Mouse (Mus musculus) forebrain, embryonic 16.5 days (tissue): ENCODE measurements at regions not wholly inside any gene's neighbourhood (a gene's known extent, or its start where the extent isn't known, plus 50 kb on each side); places are given as distances from the start of the nearest gene placed in this dataset.

Experiments
- ATAC-seq: fragments of 200-750 bp; cut with Nextera tagmentation; 2 replicates; pipeline ENCODE4 v1.8.0; 2017; ENCODE audit warnings: mild to moderate bottlenecking, moderate library complexity
- H3K27ac ChIP-seq: fragments of 300-500 bp; sonication (generic); 2 replicates; pipeline ENCODE4 v1.5.1; 2014; ENCODE audit warnings: low read length, control low read depth
- H3K27me3 ChIP-seq: fragments of 300-500 bp; sonication (generic); replicated peaks from 2 replicates; pipeline ENCODE4 v1.6.1; 2014; ENCODE audit warnings: low read length; ENCODE audit not compliant: control insufficient read depth, insufficient read depth
- H3K36me3 ChIP-seq: fragments of 300-500 bp; sonication (generic); 2 replicates; pipeline ENCODE4 v1.6.1; 2014; ENCODE audit not compliant: control insufficient read depth, insufficient read depth
- H3K4me1 ChIP-seq: fragments of 300-500 bp; sonication (generic); replicated peaks from 2 replicates; pipeline ENCODE4 v1.6.1; 2014; ENCODE audit warnings: low read length; ENCODE audit not compliant: control insufficient read depth, insufficient read depth
- H3K4me2 ChIP-seq: fragments of 300-500 bp; sonication (generic); 2 replicates; pipeline ENCODE4 v1.6.1; 2014; ENCODE audit warnings: mild to moderate bottlenecking, low read length, control low read depth
- H3K4me3 ChIP-seq: fragments of 300-500 bp; sonication (generic); replicated peaks from 2 replicates; pipeline ENCODE4 v1.5.1; 2014; ENCODE audit warnings: mild to moderate bottlenecking, low read length, control low read depth
- H3K9ac ChIP-seq: fragments of 300-500 bp; sonication (generic); replicated peaks from 2 replicates; pipeline ENCODE4 v1.6.1; 2014; ENCODE audit warnings: low read depth, low read length, control low read depth
- H3K9me3 ChIP-seq: fragments of 300-500 bp; sonication (generic); 2 replicates; pipeline ENCODE4 v1.6.1; 2016; ENCODE audit warnings: low read length; ENCODE audit not compliant: control insufficient read depth
- WGBS: fragments of 180-500 bp; shearing (Covaris S2); extraction: QIAGEN DNeasy Blood & Tissue Kit; methylation state at CpG from one replicate; pipeline ENCODE4 v1.1.7; 2014; 5-methylcytosine and 5-hydroxymethylcytosine counted together

GRCm38 (mm10) chr3:60934492-60934891 is 68.1 kb upstream of the P2ry1 start:
- ATAC-seq, result no peak
- Histone ChIP-seq H3K36me3 (no peaks in the 10 kb centered on the region), H3K9me3 (no peaks in the 10 kb centered on the region), H3K27me3 (no peaks in the 10 kb centered on the region), H3K4me3 (no peak overlapping the region), H3K27ac (no peak overlapping the region), H3K9ac (no peak overlapping the region), H3K4me2 (no peak overlapping the region), H3K4me1 (no peaks in the 10 kb centered on the region)
- 89% methylated on average over 1 of the region's 1 CpGs for WGBS

- no peak overlapping the region for H3K9ac ChIP-seq
- no peak overlapping the region for H3K27ac ChIP-seq
- H3K4me2 ChIP-seq, result no peak overlapping the region
- H3K27me3 ChIP-seq, result no peaks in the 10 kb centered on the region
- no peaks in the 10 kb centered on the region for H3K9me3 ChIP-seq
- 95% methylated on average over 2 of the region's 2 CpGs for WGBS
- no peaks in the 10 kb centered on the region for H3K36me3 ChIP-seq
- ATAC-seq, result no peak
- no peaks in the 10 kb centered on the region for H3K4me1 ChIP-seq
- H3K4me3 ChIP-seq, result no peak overlapping the region
These were observed 61.1 kb upstream of the P2ry1 start for GRCm38 (mm10) chr3:60941451-60941850.

GRCm38 (mm10) chr3:60948897-60949296 is 53.7 kb upstream of the P2ry1 start:
- Histone ChIP-seq H3K27ac (no peak overlapping the region), H3K4me2 (no peak overlapping the region), H3K4me3 (no peak overlapping the region), H3K9me3 (no peaks in the 10 kb centered on the region), H3K36me3 (no peaks in the 10 kb centered on the region), H3K27me3 (no peaks in the 10 kb centered on the region), H3K4me1 (no peaks in the 10 kb centered on the region), H3K9ac (no peak overlapping the region)
- ATAC-seq, result no peak
- WGBS, result 84% methylated on average over 4 of the region's 4 CpGs
